Mouse (Mus musculus) lung, postnatal 10 days (tissue): ENCODE results near the gene Marc2.

Source experiments
- DNase-seq: peaks from one replicate; pipeline ENCODE4 v3.0.0; 2021

Marc2 gene

GRCm38 (mm10) chr1:184853339-184853738 is 7.1 kb upstream of the Marc2 start:
- peak; percentile 93 for DNase-seq

DNA sequence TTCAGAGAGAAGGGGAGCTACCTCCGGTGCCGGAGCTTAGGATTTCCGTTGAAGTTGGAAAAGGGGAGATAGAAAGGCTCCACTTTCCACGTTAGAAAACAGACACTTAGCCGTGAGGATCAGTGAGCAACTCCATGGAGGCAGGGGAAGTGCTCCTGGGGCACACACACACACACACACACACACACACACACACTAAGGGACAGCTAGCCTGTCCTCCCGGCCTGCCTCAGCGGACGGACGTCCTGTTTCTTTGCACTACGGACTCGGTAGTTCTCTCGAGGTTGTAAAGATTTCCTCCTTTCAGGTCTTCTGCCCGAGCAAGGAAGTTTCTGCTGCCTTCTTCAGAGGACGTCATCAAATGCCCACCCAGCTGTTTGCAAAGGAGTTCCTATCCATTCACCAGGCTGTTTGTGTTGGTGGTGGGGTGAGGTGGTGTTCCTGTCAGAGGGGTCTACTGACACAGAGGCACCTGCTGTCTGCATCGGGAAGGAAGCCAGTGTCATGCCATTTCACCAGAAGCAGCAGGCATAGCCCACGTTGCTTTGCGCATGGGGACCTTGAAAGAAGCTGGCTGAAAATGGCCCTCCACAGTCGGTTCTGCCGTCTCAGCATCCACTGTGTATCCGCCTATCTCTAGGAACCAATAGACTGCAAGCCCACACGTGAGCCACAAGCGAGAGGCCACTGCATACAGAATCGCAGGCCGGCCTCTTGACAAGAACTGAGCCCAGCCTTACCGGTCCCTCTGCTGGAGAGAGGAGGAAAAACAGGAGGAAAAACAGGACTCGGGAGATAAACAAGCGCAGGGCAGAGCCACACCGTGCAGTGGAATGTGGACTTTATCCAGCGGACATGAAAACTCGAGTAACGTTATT is 5.7 kb upstream of the Marc2 start:
- DNase-seq = peak; percentile 95

DNA sequence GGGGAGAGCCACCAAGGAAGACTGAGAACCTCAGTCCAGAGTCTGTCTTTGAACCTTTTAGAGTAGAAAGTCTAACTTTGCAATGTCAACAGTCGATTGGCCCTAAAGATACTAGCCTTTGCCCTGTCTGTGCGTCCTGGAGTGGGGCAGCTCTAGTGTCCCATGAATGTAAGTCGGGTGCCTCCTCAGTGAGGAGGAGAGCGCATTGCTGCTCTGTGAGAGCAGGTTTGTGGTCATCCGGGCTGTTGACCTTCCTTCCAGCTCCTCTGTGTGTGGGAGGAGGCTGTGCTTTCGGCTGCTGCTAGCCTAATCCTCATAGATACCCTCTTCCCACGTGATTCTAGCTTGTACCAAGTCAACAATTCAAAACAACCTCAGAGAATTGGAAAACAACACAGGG is 4.9 kb upstream of the Marc2 start:
- DNase-seq = no peak

- DNase-seq = no peak
Measured at GRCm38 (mm10) chr1:184846973-184847372, 722 bp upstream of the Marc2 start.

- peak; percentile 96 for DNase-seq
Measured at GRCm38 (mm10) chr1:184845111-184846071, 860 bp downstream of the Marc2 start.

GRCm38 (mm10) chr1:184844326-184845066 is 1.8 kb downstream of the Marc2 start:
- peak; percentile 76 for DNase-seq

GRCm38 (mm10) chr1:184837649-184838048 is 8.6 kb downstream of the Marc2 start:
- DNase-seq = no peak

DNA sequence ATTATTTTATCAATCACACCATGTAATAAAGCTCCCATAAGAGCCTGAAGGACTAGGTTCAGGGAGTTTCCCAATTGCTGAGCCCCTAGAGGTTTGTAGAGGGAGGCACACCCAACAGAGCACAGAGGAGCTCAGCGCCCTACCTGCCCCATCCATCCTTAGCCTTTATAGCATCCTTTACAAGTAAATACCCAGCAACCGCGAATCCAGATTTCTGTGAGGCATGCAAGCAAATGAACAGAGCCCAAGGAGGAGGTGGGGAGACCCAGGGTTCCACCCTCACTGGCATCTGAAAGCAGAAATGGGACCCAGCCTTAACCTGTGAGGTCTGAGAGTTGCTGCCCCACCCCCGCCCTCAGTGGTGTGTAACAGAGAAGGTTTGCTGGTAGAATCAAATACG is 9.9 kb downstream of the Marc2 start:
- DNase-seq = no peak

GRCm38 (mm10) chr1:184833499-184833898 is 12.8 kb downstream of the Marc2 start:
- DNase-seq = no peak

- no peak for DNase-seq
Measured at GRCm38 (mm10) chr1:184832211-184832610, 14.0 kb downstream of the Marc2 start.

DNA sequence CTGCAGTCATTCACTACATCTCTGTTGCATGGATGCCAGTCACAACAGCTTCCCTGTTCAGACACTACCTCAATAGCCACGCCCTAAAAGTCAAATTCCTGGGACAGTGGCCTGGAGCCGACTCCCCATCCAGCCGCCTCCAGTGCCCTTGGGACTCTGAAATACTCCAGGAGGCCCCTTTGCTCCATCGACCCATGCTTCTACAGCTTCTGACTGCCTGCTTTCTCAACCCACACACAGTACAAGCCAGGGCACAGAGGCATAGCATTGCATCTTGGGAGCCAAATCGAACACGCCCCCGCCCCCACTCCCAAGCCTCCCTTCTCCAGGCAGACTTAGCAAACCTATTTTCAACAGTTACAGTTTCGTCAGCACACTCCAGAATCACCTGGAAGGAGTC is 16.4 kb downstream of the Marc2 start:
- no peak for DNase-seq

- no peak for DNase-seq
Measured at GRCm38 (mm10) chr1:184827175-184827701, 19.0 kb downstream of the Marc2 start.

- peak; percentile 71 for DNase-seq
Measured at GRCm38 (mm10) chr1:184825093-184825492, 21.2 kb downstream of the Marc2 start.

- peak; percentile 96 for DNase-seq
Measured at GRCm38 (mm10) chr1:184824439-184824851, 21.8 kb downstream of the Marc2 start.

DNA sequence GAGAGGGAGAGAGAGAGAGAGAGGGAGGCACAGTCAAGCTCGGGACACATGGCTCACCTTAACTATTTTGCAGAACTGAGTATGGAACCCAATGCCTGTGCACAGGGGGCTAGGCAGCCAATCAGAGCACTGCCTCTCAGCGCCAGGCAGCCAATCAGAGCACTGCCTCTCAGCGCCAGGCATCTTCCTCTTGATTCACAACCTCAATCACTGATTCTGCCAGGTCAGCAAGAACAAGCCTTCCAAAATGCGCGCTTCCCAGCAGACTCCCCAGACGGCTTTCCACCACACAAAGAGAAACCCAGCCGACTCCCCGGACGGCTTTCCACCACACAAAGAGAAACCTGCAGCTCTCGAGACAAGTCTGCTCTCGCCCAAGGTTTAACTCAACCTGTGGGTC is 23.6 kb downstream of the Marc2 start:
- peak; percentile 26 for DNase-seq

DNA sequence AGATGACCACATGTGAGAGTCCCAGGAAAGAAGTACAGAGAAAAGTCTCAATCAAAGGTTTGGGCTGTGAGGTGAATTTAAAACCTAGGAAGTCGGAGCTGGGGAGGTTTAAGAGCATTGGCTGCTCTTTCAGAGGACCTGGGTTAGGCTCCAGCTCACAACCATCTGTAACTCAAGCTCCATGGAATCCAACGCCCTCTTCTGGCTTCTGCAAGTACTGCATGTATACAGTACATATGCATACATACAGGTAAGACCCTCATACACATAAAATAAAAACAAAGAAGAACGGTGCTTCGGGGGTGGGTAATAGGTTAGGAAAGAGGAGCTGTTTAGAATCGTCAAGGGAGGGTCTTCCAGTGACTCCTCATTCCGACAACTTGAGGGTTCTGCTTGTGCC is 28.5 kb downstream of the Marc2 start:
- no peak for DNase-seq

DNA sequence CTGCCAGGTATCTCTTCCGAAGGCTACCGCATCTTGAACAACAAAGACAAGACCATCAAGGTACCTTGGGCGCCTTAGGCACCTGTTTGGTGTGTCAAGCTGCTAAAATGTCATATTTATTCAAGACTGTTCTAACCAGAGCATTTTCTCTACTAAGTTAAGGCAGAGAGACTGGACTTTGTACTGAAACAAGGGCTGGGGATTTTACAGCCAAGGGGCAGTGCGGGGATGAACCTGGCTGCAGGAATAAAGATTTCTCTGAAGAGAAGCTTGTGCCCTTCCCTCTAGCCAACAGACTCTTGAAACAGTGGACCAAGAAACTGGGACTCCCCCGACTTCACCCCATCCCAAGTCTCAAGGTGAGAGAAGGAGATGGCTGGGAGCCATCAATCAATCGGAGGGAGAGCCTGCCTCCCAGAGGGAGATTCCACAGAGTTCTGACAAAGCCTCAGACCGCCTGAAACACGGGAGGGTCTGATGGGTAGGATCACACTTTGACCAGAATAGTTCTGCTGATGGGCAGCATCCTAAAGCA is 34.5 kb downstream of the Marc2 start:
- no peak for DNase-seq

- DNase-seq = peak; percentile 31
Measured at GRCm38 (mm10) chr1:184810780-184811575, 35.3 kb downstream of the Marc2 start, which contains the start of gene Marc1. Gene Marc1, minus strand, starts transcription at chr1:184811313.

GRCm38 (mm10) chr1:184809578-184810001 is 36.7 kb downstream of the Marc2 start:
- DNase-seq = no peak

- DNase-seq = no peak
Measured at GRCm38 (mm10) chr1:184808418-184809012, 37.7 kb downstream of the Marc2 start.
